23 mouse cellular contexts compared by ENCODE assay signal in genomic region chr14:7567266-7567665, GRCm38 (mm10). TPM values are rescaled to one million over a fixed set of nuclear protein-coding genes. Genes with fewer than 3 reads are reported as not detected.
A peak's percentile ranks its signal among the peaks of the same experiment; 100 is the strongest.
DNase-seq lines count a peak whose midpoint lies in the region; ATAC-seq and TF ChIP-seq lines count a peak whose summit lies in the region.
"Not testable (repeated sequence)": the region's sequence is repeated elsewhere in the genome, so short reads cannot be mapped to it uniquely, and the experiment has no call there.
"Had no signal": no experiment of that assay in that cellular context is flagged by ENCODE, and none has a peak within 500 bp of the region (broad histone marks: within the 10 kb centered on the region; RNA-seq: fewer than 3 reads in every experiment).

No protein-coding gene starts in this region.

- not testable (repeated sequence) for ATAC-seq in midbrain, postnatal 0 days (ENCODE audit: low FRiP score)

- not testable (repeated sequence) for H3K9ac ChIP-seq in midbrain, postnatal 0 days (replicated peaks; ENCODE audit: low read length, poor library complexity, severe bottlenecking)

- not testable (repeated sequence) for H3K27me3 ChIP-seq in midbrain, postnatal 0 days (ENCODE audit: insufficient read depth, low read length)

- H3K4me3 ChIP-seq in midbrain, postnatal 0 days (ENCODE audit: low read depth, low read length): not testable (repeated sequence)

- H3K4me2 ChIP-seq in midbrain, postnatal 0 days (ENCODE audit: low read depth, low read length, poor library complexity, severe bottlenecking): not testable (repeated sequence)

- DNase-seq in adrenal gland, adult 2 months: peak; percentile 6
- peak; percentile 37 for DNase-seq in cerebellum, adult 8-10 months
- DNase-seq in frontal cortex, postnatal 36 days (ENCODE audit: low spot score in 2 of 2): peak; percentile 5 to 38
- peak; percentile 26 for DNase-seq in heart, postnatal 4 days
- DNase-seq in kidney, postnatal 36 days: peak; percentile 3 to 7
- peak; percentile 9 for DNase-seq in left cerebral cortex, adult 11 months (ENCODE audit: low spot score)
- DNase-seq in midbrain, postnatal 0 days (ENCODE audit: low spot score): not testable (repeated sequence)
- DNase-seq in thymus, postnatal 4 days: peak; percentile 8

- H3K9me3 ChIP-seq in midbrain, postnatal 0 days (ENCODE audit: low read length): not testable (repeated sequence)

- WGBS in midbrain, postnatal 0 days: under 1% methylated on average over 6 of the region's 9 CpGs

- not testable (repeated sequence) for H3K4me1 ChIP-seq in midbrain, postnatal 0 days (ENCODE audit: insufficient read depth, low read length)

- peak; percentile 25 for TF ChIP-seq CTCF in midbrain, postnatal 0 days (IDR thresholded peaks at IDR 0.05)

- H3K36me3 ChIP-seq in midbrain, postnatal 0 days (ENCODE audit: insufficient read depth, low read length): not testable (repeated sequence)

- not testable (repeated sequence) for H3K27ac ChIP-seq in midbrain, postnatal 0 days (ENCODE audit: low read depth, low read length)

RNA-seq across cellular contexts. Expression of gene Gm3558, which starts 1.1 kb away (rescaled TPM):
- total RNA-seq in adrenal gland, adult 2 months (2021): under 1 TPM; 0.26 to 0.35 TPM
- polyA plus RNA-seq in adrenal gland, adult 2 months (2012; rRNA removed): 0.18 TPM in 1 of 2 replicates, not detected in the other
- total RNA-seq in heart, postnatal 4 days (2021): 1 to 10 TPM; 3.8 to 5.9 TPM
- total RNA-seq in midbrain, postnatal 0 days (2014; rRNA removed): 2.9 and 4.1 TPM in 2 replicates
- 6.1 and 7.5 TPM in 2 replicates for polyA plus RNA-seq in midbrain, postnatal 0 days (2015; fragmentation: Nextera tagmentation; extraction: Ambion mirVana)
- total RNA-seq: CH12.LX; monocyte, adult 5-6 weeks had no signal
- polyA plus RNA-seq: large intestine, adult 2 months; liver, embryonic 15.5 days had no signal

RNA-seq across cellular contexts. Expression of gene Gm10338, which starts 28.1 kb away (rescaled TPM):
- not detected for total RNA-seq in adrenal gland, adult 2 months (2021)
- polyA plus RNA-seq in adrenal gland, adult 2 months (2012; rRNA removed): not detected in 2 replicates
- not detected for total RNA-seq in heart, postnatal 4 days (2021)
- total RNA-seq in midbrain, postnatal 0 days (2014; rRNA removed): not detected in 2 replicates
- not detected in 2 replicates for polyA plus RNA-seq in midbrain, postnatal 0 days (2015; fragmentation: Nextera tagmentation; extraction: Ambion mirVana)
- total RNA-seq: adrenal gland, postnatal 25 days; CH12.LX; gastrocnemius, adult 8-10 months; left cerebral cortex, postnatal 10 days; monocyte, adult 5-6 weeks had no signal
- polyA plus RNA-seq: embryonic facial prominence, embryonic 13.5 days; forebrain, embryonic 16.5 days; heart, postnatal 0 days; hindbrain, embryonic 14.5 days; intestine, embryonic 16.5 days; large intestine, adult 2 months; limb, embryonic 14.5 days; liver, embryonic 15.5 days; midbrain, embryonic 10.5 days; neural tube, embryonic 12.5 days had no signal
